Mouse (Mus musculus) ES-E14 (cell line): ENCODE measurements around the gene Usp36. TPM values are rescaled to one million over a fixed set of nuclear protein-coding genes. Genes with fewer than 3 reads are reported as not detected.

Experiments used
- DNase-seq: peaks from one replicate; pipeline ENCODE4 v3.0.0-alpha.2; 2013; ENCODE audit warnings: low read depth, low spot score
- H3K27ac ChIP-seq: 2 replicates; pipeline ENCODE4 v1.5.1; 2012; ENCODE audit warnings: low read depth, mild to moderate bottlenecking, low read length, moderate library complexity, mixed read lengths; ENCODE audit not compliant: poor library complexity, insufficient read depth, severe bottlenecking
- H3K36me3 ChIP-seq: 2 replicates; pipeline ENCODE4 v1.6.1; 2012; ENCODE audit warnings: mild to moderate bottlenecking, low read length, moderate library complexity, mixed read lengths; ENCODE audit not compliant: control insufficient read depth, poor library complexity, insufficient read depth, severe bottlenecking
- H3K4me1 ChIP-seq, 2 experiments: fragments of 150-350 bp in 1 of 2; sonication (generic) in 1 of 2; 2 replicates each; pipeline ENCODE4 v1.6.1; 2012; ENCODE audit warnings: low read length in 2 of 2, mild to moderate bottlenecking in 1 of 2, mixed read lengths in 1 of 2; ENCODE audit not compliant: control insufficient read depth in 2 of 2, insufficient read depth in 2 of 2, poor library complexity in 1 of 2
- H3K4me3 ChIP-seq, 2 experiments: fragments of 150-350 bp in 1 of 2; sonication (generic) in 1 of 2; 2 replicates each; pipeline ENCODE4 v1.5.1; 2012; ENCODE audit warnings: low read length in 2 of 2, low read depth in 1 of 2, mild to moderate bottlenecking in 1 of 2, mixed read lengths in 1 of 2; ENCODE audit not compliant: insufficient read depth in 1 of 2, poor library complexity in 1 of 2, severe bottlenecking in 1 of 2
- H3K9ac ChIP-seq: 2 replicates; pipeline ENCODE4 v1.6.1; 2012; ENCODE audit warnings: low read depth, mild to moderate bottlenecking, low read length, mixed read lengths; ENCODE audit not compliant: poor library complexity, insufficient read depth, severe bottlenecking
- H3K9me3 ChIP-seq: fragments of 150-350 bp; sonication (generic); 2 replicates; pipeline ENCODE4 v1.6.1; 2012; ENCODE audit warnings: low read depth, mild to moderate bottlenecking, low read length; ENCODE audit not compliant: control insufficient read depth, insufficient read depth
- CHD2 ChIP-seq: IDR thresholded peaks from 2 replicates; pipeline ENCODE4 v1.6.1; 2014; ENCODE audit warnings: mild to moderate bottlenecking, low read depth, low read length, inconsistent platforms
- HCFC1 ChIP-seq: IDR thresholded peaks from 2 replicates; pipeline ENCODE4 v1.6.1; 2012; ENCODE audit warnings: low read length, inconsistent platforms, borderline replicate concordance; ENCODE audit not compliant: insufficient read depth
- MAFK ChIP-seq: IDR thresholded peaks from 2 replicates; pipeline ENCODE4 v1.6.1; 2014; ENCODE audit warnings: mild to moderate bottlenecking, low read depth, low read length, inconsistent platforms; ENCODE audit not compliant: insufficient read depth
- ZC3H11A ChIP-seq: IDR thresholded peaks from 2 replicates; pipeline ENCODE4 v1.6.1; 2012; ENCODE audit warnings: low read depth, mild to moderate bottlenecking, inconsistent platforms, low read length, borderline replicate concordance
- ZNF384 ChIP-seq: IDR thresholded peaks from 2 replicates; pipeline ENCODE4 v1.6.1; 2012; ENCODE audit warnings: low read depth, low read length, inconsistent platforms
- in situ Hi-C, 2 experiments: fragments of 600-800 bp; cut with MboI; formaldehyde crosslinking; loops; one replicate each; pipeline ENCODE4 v1.15.1; 2025; ENCODE audit warnings: low sequenced_read_pairs in 2 of 2, inconsistent platforms in 1 of 2; ENCODE audit not compliant: unreplicated experiment in 2 of 2
- total RNA-seq: library from RNA; depleted of rRNA; stranded (reverse); fragments of 300-350 nt; gene quantifications from 2 replicates; pipeline ENCODE4 v1.2.3, GENCODE M21; 2012

Usp36 gene
- total RNA-seq, 1 experiment: 41.7 TPM

DNA sequence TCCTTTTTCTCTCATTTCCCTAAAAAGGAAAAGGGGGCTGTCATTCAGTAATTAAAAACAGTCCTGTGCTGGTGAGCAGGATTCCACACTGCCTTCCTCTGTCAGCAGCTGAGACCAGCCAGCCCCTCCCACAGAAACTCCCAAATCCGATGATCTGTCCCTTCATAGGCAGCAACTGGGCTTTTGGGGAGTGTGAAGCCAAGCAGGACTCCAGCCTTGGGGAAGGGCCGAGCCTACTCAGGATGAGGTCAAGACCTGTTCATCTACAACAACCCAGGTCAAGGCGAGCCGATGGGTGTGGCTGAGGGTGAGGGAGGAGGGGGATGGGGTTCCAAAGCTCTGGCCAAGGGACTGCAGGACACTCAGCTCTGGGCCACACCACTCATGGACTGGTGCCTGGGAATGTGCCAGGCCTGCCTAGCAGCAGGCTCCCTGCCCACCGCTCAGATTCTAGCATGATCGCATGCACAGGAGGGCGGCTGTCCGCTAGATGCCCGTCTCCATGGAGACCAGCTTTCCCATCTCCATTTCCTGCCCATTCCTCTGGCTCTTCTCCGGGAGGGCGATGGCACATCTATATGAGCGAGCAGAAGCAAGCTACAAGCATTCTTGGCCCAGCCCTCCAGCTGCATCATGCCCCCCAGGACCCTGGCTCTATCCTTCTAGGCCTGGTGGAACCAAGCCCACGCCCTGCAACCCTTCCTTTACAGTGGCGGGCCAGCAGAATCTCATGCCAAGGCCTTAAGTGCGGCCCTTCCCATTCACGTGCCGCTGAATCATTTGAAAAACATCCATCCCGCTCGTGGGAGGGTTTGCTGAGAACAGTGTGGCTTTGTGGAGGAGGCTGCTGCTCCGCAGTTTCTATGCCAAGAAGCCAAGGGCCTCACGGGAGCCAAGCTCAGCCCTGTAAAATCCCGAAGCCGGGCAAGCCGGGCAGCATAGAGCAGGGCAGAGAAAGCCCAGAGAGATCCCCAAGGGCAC, 37.2 kb upstream of the Usp36 start:
- in situ Hi-C loops: no loop called here
- H3K4me1 ChIP-seq: peaks cover 2 to 12% of the 10 kb centered on the region in 2 experiments; a peak in 3 of 4 replicates
- H3K9ac ChIP-seq: no peak overlapping the region
- H3K27ac ChIP-seq: no peak overlapping the region
- H3K9me3 ChIP-seq: no peaks in the 10 kb centered on the region
- H3K4me3 ChIP-seq: no peak overlapping the region
- no peak for DNase-seq
- H3K36me3 ChIP-seq: no peaks in the 10 kb centered on the region
- TF ChIP-seq HCFC1: no peak
- TF ChIP-seq CHD2: no peak
- no peak for TF ChIP-seq ZC3H11A
- TF ChIP-seq ZNF384: no peak
- TF ChIP-seq MAFK: no peak

DNA sequence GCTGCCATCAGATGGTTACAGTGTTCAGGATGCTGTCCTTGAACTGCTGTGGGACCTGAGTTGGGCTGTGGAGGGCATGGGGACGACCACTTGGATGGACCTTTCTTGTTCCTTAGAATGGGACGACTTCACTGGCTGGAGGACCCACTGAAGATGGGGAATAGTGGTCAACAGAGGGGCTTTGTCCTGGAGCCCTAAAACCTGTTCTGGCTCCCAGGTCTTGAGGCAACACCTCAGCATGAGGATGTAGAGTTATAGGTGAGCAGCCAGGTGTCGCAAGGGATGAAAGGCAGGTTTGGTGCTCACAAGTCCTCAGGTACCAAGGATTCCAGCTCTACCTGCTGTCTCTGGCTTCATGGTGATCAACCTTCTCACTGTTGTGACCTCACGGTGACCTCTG, 36.4 kb upstream of the Usp36 start:
- in situ Hi-C loops: no loop called here
- Histone ChIP-seq H3K9me3 (no peaks in the 10 kb centered on the region), H3K36me3 (no peaks in the 10 kb centered on the region), H3K27ac (no peak overlapping the region), H3K4me3 (no peak overlapping the region), H3K4me1 (peaks cover 2 to 12% of the 10 kb centered on the region in 2 experiments; a peak in 3 of 4 replicates), H3K9ac (no peak overlapping the region)
- no peak for DNase-seq
- TF ChIP-seq MAFK (no peak), HCFC1 (no peak), ZC3H11A (no peak)

DNA sequence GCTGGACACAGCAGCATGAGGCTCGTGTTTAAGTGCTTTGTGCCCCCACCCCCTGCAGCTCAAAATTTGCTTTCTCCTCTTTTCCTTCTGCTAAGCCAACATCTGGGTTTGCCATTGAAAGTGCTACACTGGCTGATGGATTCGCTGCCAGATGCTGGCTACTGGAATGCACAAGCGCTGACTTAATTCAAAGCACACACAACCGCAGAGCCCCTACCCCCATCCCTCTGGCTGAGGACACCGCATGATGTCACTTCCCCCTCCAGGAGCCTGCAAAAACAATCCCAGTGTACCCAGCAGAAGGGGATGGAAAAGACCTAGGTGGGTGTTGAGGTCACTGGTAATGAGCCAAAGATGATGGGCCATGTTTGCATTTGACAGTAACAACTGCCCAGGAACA, 34.5 kb upstream of the Usp36 start:
- Histone ChIP-seq H3K4me3 (no peak overlapping the region), H3K27ac (no peak overlapping the region), H3K9me3 (no peaks in the 10 kb centered on the region), H3K4me1 (peaks cover 2 to 12% of the 10 kb centered on the region in 2 experiments; a peak in 3 of 4 replicates), H3K36me3 (no peaks in the 10 kb centered on the region), H3K9ac (no peak overlapping the region)
- TF ChIP-seq ZNF384 (no peak), HCFC1 (no peak), MAFK (no peak), CHD2 (no peak), ZC3H11A (no peak)
- in situ Hi-C loops: no loop called here
- no peak for DNase-seq

DNA sequence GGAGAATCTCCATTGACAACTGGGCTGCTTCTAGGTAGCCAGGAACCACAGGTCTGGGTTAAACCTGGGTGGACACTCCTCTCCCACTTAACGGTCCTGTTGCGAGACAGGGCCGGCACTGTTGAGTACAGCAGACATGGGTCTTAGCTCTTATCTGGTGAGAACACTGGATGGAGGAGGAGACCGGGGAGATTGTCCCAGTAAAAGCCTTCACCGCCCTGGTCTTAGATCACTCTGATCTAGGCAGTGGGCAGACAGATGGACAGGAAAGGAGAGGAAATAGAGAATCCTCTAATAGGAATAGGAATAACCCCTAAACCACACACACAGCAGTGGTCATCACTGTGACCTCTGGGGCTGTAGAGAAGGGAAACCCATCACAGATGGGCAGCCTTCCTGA, 33.9 kb upstream of the Usp36 start:
- no peak for TF ChIP-seq ZNF384
- no peak for TF ChIP-seq MAFK
- TF ChIP-seq ZC3H11A: no peak
- TF ChIP-seq HCFC1: no peak
- no peak for TF ChIP-seq CHD2
- no peak overlapping the region for H3K4me3 ChIP-seq

More for the DNA sequence above, 33.9 kb upstream of the Usp36 start:
- Histone ChIP-seq H3K36me3 (no peaks in the 10 kb centered on the region), H3K4me1 (peaks cover 2 to 12% of the 10 kb centered on the region in 2 experiments; a peak in 3 of 4 replicates), H3K9me3 (no peaks in the 10 kb centered on the region), H3K27ac (no peak overlapping the region), H3K9ac (no peak overlapping the region)
- DNase-seq: no peak
- in situ Hi-C loops: no loop called here
